Mouse (Mus musculus): ENCODE data around the gene Ercc6l2.

DNA sequence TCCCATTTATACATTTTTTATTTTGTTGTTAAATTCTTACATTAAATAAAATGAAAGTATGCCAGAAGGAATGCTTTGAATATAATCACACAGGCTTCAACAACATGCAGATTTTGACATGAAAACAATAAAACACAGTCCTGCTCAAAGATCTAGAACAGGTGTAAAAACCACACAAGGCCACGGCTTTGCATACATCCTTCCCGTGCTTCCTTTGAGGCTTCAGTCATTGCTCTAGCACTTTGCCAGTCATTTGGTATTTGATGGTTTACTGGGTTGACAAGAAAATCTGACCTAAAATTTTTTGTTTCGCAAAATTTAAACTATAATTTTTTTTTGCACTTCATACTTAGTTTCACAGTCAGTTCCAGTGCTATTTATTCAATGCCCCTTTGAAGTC, 7.1 kb upstream of the Ercc6l2 start:
- TF ChIP-seq CTCF (IDR thresholded peaks at IDR 0.05; ENCODE audit: borderline replicate concordance, control insufficient read depth, extremely low read depth, insufficient read depth, low read length, poor library complexity), result no peak
- no peak for TF ChIP-seq POLR2A (IDR thresholded peaks at IDR 0.05; ENCODE audit: control insufficient read depth, extremely low read depth, insufficient read depth, low read length, poor library complexity)
